Mouse (Mus musculus): ENCODE measurements at regions not wholly inside any gene's neighbourhood (a gene's known extent, or its start where the extent isn't known, plus 50 kb on each side); places are given as distances from the start of the nearest gene placed in this dataset.
A peak's percentile ranks its signal among the peaks of the same experiment; 100 is the strongest.

GRCm38 (mm10) chr3:144302626-144303025, 97.6 kb upstream of the Lmo4 start:
- WGBS: 91% methylated on average over 3 of the region's 3 CpGs
- TF ChIP-seq POLR2A (IDR thresholded peaks at IDR 0.05; ENCODE audit: extremely low read depth, insufficient read depth, low read length) (no peak), CTCF (IDR thresholded peaks at IDR 0.05; ENCODE audit: low read depth, low read length) (no peak)
- Histone ChIP-seq H3K4me1 (ENCODE audit: control insufficient read depth, insufficient read depth, low read length) (no peaks in the 10 kb centered on the region), H3K4me3 (ENCODE audit: insufficient read depth, low read depth, low read length) (no peak overlapping the region), H3K79me2 (ENCODE audit: control insufficient read depth, insufficient read depth, low read length) (no peaks in the 10 kb centered on the region), H3K36me3 (ENCODE audit: control insufficient read depth, insufficient read depth, low read length) (no peaks in the 10 kb centered on the region), H3K27me3 (ENCODE audit: control insufficient read depth, insufficient read depth, low read length) (no peaks in the 10 kb centered on the region), H3K9ac (ENCODE audit: low read depth, low read length) (no peak overlapping the region), H3K27ac (replicated peaks; ENCODE audit: insufficient read depth, low read depth, low read length) (no peak overlapping the region)
- no peak for DNase-seq (ENCODE audit: extremely low read depth, low read depth, low spot score)

DNA sequence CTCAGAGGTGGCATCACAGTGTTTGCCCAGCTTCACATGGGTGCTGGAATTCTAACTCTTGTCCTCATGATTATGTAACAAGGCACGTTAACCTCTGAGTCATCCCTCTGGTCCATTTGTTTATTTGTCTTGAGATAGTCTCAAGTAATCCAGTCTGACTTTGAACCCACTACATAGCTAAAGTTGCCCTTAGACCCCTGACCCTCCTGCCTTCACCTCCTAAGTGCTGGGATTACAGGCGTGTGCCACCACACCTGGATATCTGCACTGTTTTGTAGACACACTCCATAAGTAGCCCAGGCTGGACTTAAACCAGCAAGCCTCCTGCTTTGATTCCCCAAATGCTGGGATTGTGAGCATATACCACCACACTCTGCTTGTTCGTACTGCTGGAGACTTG, 96.0 kb upstream of the Lmo4 start:
- no peaks in the 10 kb centered on the region for H3K27me3 ChIP-seq (ENCODE audit: control insufficient read depth, insufficient read depth, low read length)
- H3K79me2 ChIP-seq (ENCODE audit: control insufficient read depth, insufficient read depth, low read length): no peaks in the 10 kb centered on the region
- H3K4me3 ChIP-seq (ENCODE audit: insufficient read depth, low read depth, low read length): no peak overlapping the region
- H3K36me3 ChIP-seq (ENCODE audit: control insufficient read depth, insufficient read depth, low read length): no peaks in the 10 kb centered on the region
- H3K9ac ChIP-seq (ENCODE audit: low read depth, low read length): no peak overlapping the region
- H3K27ac ChIP-seq (replicated peaks; ENCODE audit: insufficient read depth, low read depth, low read length): no peak overlapping the region
- WGBS: 58% methylated on average over 3 of the region's 3 CpGs
- H3K4me1 ChIP-seq (ENCODE audit: control insufficient read depth, insufficient read depth, low read length): no peaks in the 10 kb centered on the region
- TF ChIP-seq POLR2A (IDR thresholded peaks at IDR 0.05; ENCODE audit: extremely low read depth, insufficient read depth, low read length) (no peak), CTCF (IDR thresholded peaks at IDR 0.05; ENCODE audit: low read depth, low read length) (no peak)
- DNase-seq (ENCODE audit: extremely low read depth, low read depth, low spot score): peak; percentile 26

GRCm38 (mm10) chr3:144299239-144299638, 94.2 kb upstream of the Lmo4 start:
- WGBS: 95% methylated on average over 5 of the region's 5 CpGs
- DNase-seq (ENCODE audit: extremely low read depth, low read depth, low spot score): no peak
- no peaks in the 10 kb centered on the region for H3K4me1 ChIP-seq (ENCODE audit: control insufficient read depth, insufficient read depth, low read length)
- no peaks in the 10 kb centered on the region for H3K36me3 ChIP-seq (ENCODE audit: control insufficient read depth, insufficient read depth, low read length)
- H3K79me2 ChIP-seq (ENCODE audit: control insufficient read depth, insufficient read depth, low read length): no peaks in the 10 kb centered on the region
- no peak overlapping the region for H3K27ac ChIP-seq (replicated peaks; ENCODE audit: insufficient read depth, low read depth, low read length)
- TF ChIP-seq CTCF (IDR thresholded peaks at IDR 0.05; ENCODE audit: low read depth, low read length) (no peak), POLR2A (IDR thresholded peaks at IDR 0.05; ENCODE audit: extremely low read depth, insufficient read depth, low read length) (no peak)
- no peaks in the 10 kb centered on the region for H3K27me3 ChIP-seq (ENCODE audit: control insufficient read depth, insufficient read depth, low read length)
- no peak overlapping the region for H3K9ac ChIP-seq (ENCODE audit: low read depth, low read length)
- no peak overlapping the region for H3K4me3 ChIP-seq (ENCODE audit: insufficient read depth, low read depth, low read length)

DNA sequence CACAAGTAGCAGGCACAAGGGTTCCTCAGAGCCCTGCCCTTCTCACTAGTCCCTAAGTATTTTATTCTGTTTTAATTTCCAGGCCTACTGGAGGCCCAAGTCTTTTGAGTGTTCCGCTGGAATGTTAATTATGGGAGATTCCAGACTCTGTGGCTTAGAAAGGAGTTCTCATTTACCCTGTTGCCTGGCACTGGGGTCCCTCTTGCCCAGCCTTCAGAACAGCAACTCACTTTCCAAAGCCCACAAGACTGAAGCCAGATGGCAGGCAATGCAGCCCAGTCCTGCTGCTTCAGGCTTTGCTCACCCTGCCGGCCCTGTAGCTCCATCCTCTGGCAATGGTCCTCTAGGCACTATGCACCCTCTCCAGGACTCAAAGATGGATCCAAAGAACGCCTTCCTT, 84.5 kb upstream of the Lmo4 start:
- no peak overlapping the region for H3K27ac ChIP-seq (replicated peaks; ENCODE audit: insufficient read depth, low read depth, low read length)
- DNase-seq (ENCODE audit: extremely low read depth, low read depth, low spot score): no peak
- H3K9ac ChIP-seq (ENCODE audit: low read depth, low read length): no peak overlapping the region
- 87% methylated on average over 3 of the region's 3 CpGs for WGBS
- TF ChIP-seq POLR2A (IDR thresholded peaks at IDR 0.05; ENCODE audit: extremely low read depth, insufficient read depth, low read length): no peak
- TF ChIP-seq CTCF (IDR thresholded peaks at IDR 0.05; ENCODE audit: low read depth, low read length): no peak
- no peaks in the 10 kb centered on the region for H3K27me3 ChIP-seq (ENCODE audit: control insufficient read depth, insufficient read depth, low read length)
- no peaks in the 10 kb centered on the region for H3K36me3 ChIP-seq (ENCODE audit: control insufficient read depth, insufficient read depth, low read length)
- H3K79me2 ChIP-seq (ENCODE audit: control insufficient read depth, insufficient read depth, low read length): no peaks in the 10 kb centered on the region
- H3K4me1 ChIP-seq (ENCODE audit: control insufficient read depth, insufficient read depth, low read length): peaks cover 4% of the 10 kb centered on the region; the same call in 1 of the 2 replicates
- H3K4me3 ChIP-seq (ENCODE audit: insufficient read depth, low read depth, low read length): no peak overlapping the region

DNA sequence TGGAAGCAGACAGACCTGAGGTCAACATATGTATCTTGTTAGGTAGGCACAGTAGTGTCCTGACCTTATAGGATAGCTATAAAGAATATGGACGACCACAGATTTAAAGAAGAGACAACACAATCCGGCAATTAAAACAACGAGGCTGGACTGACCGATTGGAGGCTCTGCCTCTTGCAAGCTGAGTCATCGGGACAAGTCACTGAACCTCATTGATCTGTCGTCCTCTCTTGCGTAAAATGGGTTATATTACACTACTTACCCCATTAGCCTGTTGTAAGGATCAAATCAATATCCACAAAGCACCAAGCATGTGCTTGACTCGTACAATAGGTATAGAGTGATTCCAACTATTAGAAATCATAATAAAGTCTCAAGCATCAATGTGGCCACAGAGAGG, 81.1 kb upstream of the Lmo4 start:
- Histone ChIP-seq H3K79me2 (ENCODE audit: control insufficient read depth, insufficient read depth, low read length) (no peaks in the 10 kb centered on the region), H3K27ac (replicated peaks; ENCODE audit: insufficient read depth, low read depth, low read length) (no peak overlapping the region), H3K27me3 (ENCODE audit: control insufficient read depth, insufficient read depth, low read length) (no peaks in the 10 kb centered on the region), H3K36me3 (ENCODE audit: control insufficient read depth, insufficient read depth, low read length) (no peaks in the 10 kb centered on the region), H3K9ac (ENCODE audit: low read depth, low read length) (no peak overlapping the region), H3K4me3 (ENCODE audit: insufficient read depth, low read depth, low read length) (no peak overlapping the region), H3K4me1 (ENCODE audit: control insufficient read depth, insufficient read depth, low read length) (peaks cover 9% of the 10 kb centered on the region; the same call in 1 of the 2 replicates)
- TF ChIP-seq POLR2A (IDR thresholded peaks at IDR 0.05; ENCODE audit: extremely low read depth, insufficient read depth, low read length) (no peak), CTCF (IDR thresholded peaks at IDR 0.05; ENCODE audit: low read depth, low read length) (no peak)
- DNase-seq (ENCODE audit: extremely low read depth, low read depth, low spot score): peak; percentile 96
- 21% methylated on average over 8 of the region's 8 CpGs for WGBS

GRCm38 (mm10) chr3:144284326-144284725, 79.3 kb upstream of the Lmo4 start:
- no peak overlapping the region for H3K9ac ChIP-seq (ENCODE audit: low read depth, low read length)
- no peaks in the 10 kb centered on the region for H3K79me2 ChIP-seq (ENCODE audit: control insufficient read depth, insufficient read depth, low read length)
- H3K4me1 ChIP-seq (ENCODE audit: control insufficient read depth, insufficient read depth, low read length): peaks cover 11% of the 10 kb centered on the region
- no peaks in the 10 kb centered on the region for H3K27me3 ChIP-seq (ENCODE audit: control insufficient read depth, insufficient read depth, low read length)
- 90% methylated on average over 3 of the region's 3 CpGs for WGBS
- no peak overlapping the region for H3K27ac ChIP-seq (replicated peaks; ENCODE audit: insufficient read depth, low read depth, low read length)
- no peaks in the 10 kb centered on the region for H3K36me3 ChIP-seq (ENCODE audit: control insufficient read depth, insufficient read depth, low read length)
- no peak overlapping the region for H3K4me3 ChIP-seq (ENCODE audit: insufficient read depth, low read depth, low read length)
- DNase-seq (ENCODE audit: extremely low read depth, low read depth, low spot score): peak; percentile 22
- TF ChIP-seq POLR2A (IDR thresholded peaks at IDR 0.05; ENCODE audit: extremely low read depth, insufficient read depth, low read length) (no peak), CTCF (IDR thresholded peaks at IDR 0.05; ENCODE audit: low read depth, low read length) (no peak)

Data from liver, adult 2 months (tissue).